Mouse (Mus musculus): ENCODE measurements at regions not wholly inside any gene's neighbourhood (a gene's known extent, or its start where the extent isn't known, plus 50 kb on each side); places are given as distances from the start of the nearest gene placed in this dataset.

DNA sequence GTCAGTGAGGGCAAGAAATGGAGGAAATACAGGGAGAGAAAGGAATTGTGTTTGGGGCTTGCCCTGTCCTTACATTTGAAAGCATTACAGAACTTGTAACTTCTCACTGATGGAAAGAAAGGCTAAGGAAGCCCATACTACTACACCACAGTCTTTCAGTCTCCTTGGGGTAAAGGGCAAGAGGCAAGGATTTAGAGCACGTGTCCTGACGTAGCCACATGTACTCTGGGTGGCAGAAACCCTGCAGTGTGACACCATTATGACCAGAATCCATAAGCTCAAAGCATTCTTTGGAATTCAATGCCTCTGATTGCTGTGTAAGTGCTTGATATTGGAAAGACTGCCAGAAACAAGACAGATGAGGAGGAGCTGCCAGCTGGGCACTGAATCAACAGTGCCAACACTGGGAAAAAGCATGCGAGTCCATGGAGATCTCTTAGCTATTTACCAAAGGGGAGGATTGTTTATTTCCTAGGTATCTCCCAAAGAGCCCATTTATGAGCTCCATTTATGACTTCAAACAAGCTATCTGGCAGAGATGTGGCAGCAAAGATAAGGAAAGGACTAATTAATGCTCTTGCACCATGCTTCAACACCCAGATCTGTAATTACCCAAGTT is 391.2 kb upstream of the Nt5c1b start:
- WGBS, result 51% methylated on average over 3 of the region's 3 CpGs
- ATAC-seq, result peak; percentile 90

GRCm38 (mm10) chr12:9979113-9979507 is 390.7 kb upstream of the Nt5c1b start:
- no peak for ATAC-seq
- Histone ChIP-seq H3K9me3 (ENCODE audit: control insufficient read depth, low read length) (no peaks in the 10 kb centered on the region), H3K36me3 (ENCODE audit: control insufficient read depth, insufficient read depth, low read length) (no peaks in the 10 kb centered on the region), H3K4me3 (ENCODE audit: low read length) (no peak overlapping the region), H3K9ac (ENCODE audit: low read depth, low read length) (no peak overlapping the region), H3K4me1 (ENCODE audit: control insufficient read depth, insufficient read depth, low read depth, low read length) (no peaks in the 10 kb centered on the region), H3K27ac (ENCODE audit: low read depth, low read length) (no peak overlapping the region), H3K27me3 (replicated peaks; ENCODE audit: control insufficient read depth, insufficient read depth, low read length) (no peaks in the 10 kb centered on the region), H3K4me2 (ENCODE audit: low read length) (no peak overlapping the region)
- 69% methylated on average over 1 of the region's 1 CpGs for WGBS

More for the DNA sequence above, 391.2 kb upstream of the Nt5c1b start:
- no peaks in the 10 kb centered on the region for H3K36me3 ChIP-seq (ENCODE audit: control insufficient read depth, insufficient read depth, low read length)
- H3K4me3 ChIP-seq (ENCODE audit: low read length), result no peak overlapping the region
- H3K9ac ChIP-seq (ENCODE audit: low read depth, low read length), result no peak overlapping the region
- no peaks in the 10 kb centered on the region for H3K4me1 ChIP-seq (ENCODE audit: control insufficient read depth, insufficient read depth, low read depth, low read length)
- no peak overlapping the region for H3K27ac ChIP-seq (ENCODE audit: low read depth, low read length)
- no peaks in the 10 kb centered on the region for H3K27me3 ChIP-seq (replicated peaks; ENCODE audit: control insufficient read depth, insufficient read depth, low read length)
- H3K9me3 ChIP-seq (ENCODE audit: control insufficient read depth, low read length), result no peaks in the 10 kb centered on the region
- no peak overlapping the region for H3K4me2 ChIP-seq (ENCODE audit: low read length)

DNA sequence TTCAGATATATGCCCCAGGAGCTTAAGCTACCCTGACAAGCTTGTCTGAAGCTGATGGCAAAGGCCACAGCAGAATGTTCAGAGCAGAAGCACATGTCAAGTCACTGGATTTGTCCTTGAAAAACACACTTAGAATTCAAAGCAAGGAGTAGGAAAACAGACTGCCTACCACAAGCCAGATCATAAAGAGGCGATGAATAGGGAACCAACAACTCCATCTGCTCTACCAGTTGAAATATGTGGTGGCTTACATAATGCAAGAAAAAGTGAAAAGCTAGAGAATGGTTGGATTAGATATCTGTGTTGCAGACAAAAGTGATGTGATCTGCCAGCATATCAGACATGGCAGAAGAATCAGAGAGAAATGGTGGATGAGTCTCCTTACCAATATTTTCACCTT is 378.5 kb upstream of the Nt5c1b start:
- 81% methylated on average over 1 of the region's 1 CpGs for WGBS
- Histone ChIP-seq H3K4me3 (ENCODE audit: low read length) (no peak overlapping the region), H3K27ac (ENCODE audit: low read depth, low read length) (no peak overlapping the region), H3K27me3 (replicated peaks; ENCODE audit: control insufficient read depth, insufficient read depth, low read length) (no peaks in the 10 kb centered on the region), H3K4me2 (ENCODE audit: low read length) (no peak overlapping the region), H3K36me3 (ENCODE audit: control insufficient read depth, insufficient read depth, low read length) (no peaks in the 10 kb centered on the region), H3K9me3 (ENCODE audit: control insufficient read depth, low read length) (no peaks in the 10 kb centered on the region), H3K4me1 (ENCODE audit: control insufficient read depth, insufficient read depth, low read depth, low read length) (no peaks in the 10 kb centered on the region), H3K9ac (ENCODE audit: low read depth, low read length) (no peak overlapping the region)
- no peak for ATAC-seq

- ATAC-seq, result no peak
- Histone ChIP-seq H3K9me3 (ENCODE audit: control insufficient read depth, low read length) (no peaks in the 10 kb centered on the region), H3K27ac (ENCODE audit: low read depth, low read length) (no peak overlapping the region), H3K9ac (ENCODE audit: low read depth, low read length) (no peak overlapping the region), H3K4me2 (ENCODE audit: low read length) (no peak overlapping the region), H3K27me3 (replicated peaks; ENCODE audit: control insufficient read depth, insufficient read depth, low read length) (no peaks in the 10 kb centered on the region), H3K36me3 (ENCODE audit: control insufficient read depth, insufficient read depth, low read length) (no peaks in the 10 kb centered on the region), H3K4me1 (ENCODE audit: control insufficient read depth, insufficient read depth, low read depth, low read length) (no peaks in the 10 kb centered on the region), H3K4me3 (ENCODE audit: low read length) (no peak overlapping the region)
- WGBS, result 86% methylated on average over 3 of the region's 3 CpGs
Observed at GRCm38 (mm10) chr12:9995670-9996069, 374.1 kb upstream of the Nt5c1b start.

GRCm38 (mm10) chr12:9996455-9997189 is 373.2 kb upstream of the Nt5c1b start:
- H3K9ac ChIP-seq (ENCODE audit: low read depth, low read length), result no peak overlapping the region
- H3K27ac ChIP-seq (ENCODE audit: low read depth, low read length), result no peak overlapping the region
- H3K27me3 ChIP-seq (replicated peaks; ENCODE audit: control insufficient read depth, insufficient read depth, low read length), result no peaks in the 10 kb centered on the region
- H3K9me3 ChIP-seq (ENCODE audit: control insufficient read depth, low read length), result no peaks in the 10 kb centered on the region
- H3K4me1 ChIP-seq (ENCODE audit: control insufficient read depth, insufficient read depth, low read depth, low read length), result no peaks in the 10 kb centered on the region
- H3K4me2 ChIP-seq (ENCODE audit: low read length), result no peak overlapping the region
- ATAC-seq, result no peak
- H3K36me3 ChIP-seq (ENCODE audit: control insufficient read depth, insufficient read depth, low read length), result no peaks in the 10 kb centered on the region
- 79% methylated on average over 5 of the region's 5 CpGs for WGBS
- H3K4me3 ChIP-seq (ENCODE audit: low read length), result no peak overlapping the region

DNA sequence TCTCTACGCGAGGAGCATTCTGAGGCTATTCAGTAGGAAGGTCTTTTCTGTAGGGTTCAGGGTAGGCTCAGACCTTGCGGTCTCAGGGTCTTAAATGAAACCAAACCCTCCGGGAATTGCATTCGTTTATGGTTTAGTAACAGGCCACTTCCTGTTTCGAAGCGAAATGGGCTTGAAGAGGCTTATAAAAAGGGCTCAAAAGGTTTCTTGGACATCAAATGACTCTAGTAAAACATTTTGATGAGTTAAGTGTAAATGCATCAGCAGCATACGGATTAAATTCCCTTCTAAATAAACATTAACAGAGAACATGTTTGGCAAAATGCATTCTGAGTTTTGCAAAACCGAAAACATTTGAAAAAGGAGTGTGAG is 372.6 kb upstream of the Nt5c1b start:
- no peaks in the 10 kb centered on the region for H3K36me3 ChIP-seq (ENCODE audit: control insufficient read depth, insufficient read depth, low read length)
- H3K27ac ChIP-seq (ENCODE audit: low read depth, low read length), result no peak overlapping the region
- 83% methylated on average over 9 of the region's 9 CpGs for WGBS
- no peaks in the 10 kb centered on the region for H3K4me1 ChIP-seq (ENCODE audit: control insufficient read depth, insufficient read depth, low read depth, low read length)
- H3K4me3 ChIP-seq (ENCODE audit: low read length), result no peak overlapping the region
- no peaks in the 10 kb centered on the region for H3K27me3 ChIP-seq (replicated peaks; ENCODE audit: control insufficient read depth, insufficient read depth, low read length)
- no peaks in the 10 kb centered on the region for H3K9me3 ChIP-seq (ENCODE audit: control insufficient read depth, low read length)
- H3K4me2 ChIP-seq (ENCODE audit: low read length), result no peak overlapping the region
- no peak overlapping the region for H3K9ac ChIP-seq (ENCODE audit: low read depth, low read length)
- no peak for ATAC-seq

DNA sequence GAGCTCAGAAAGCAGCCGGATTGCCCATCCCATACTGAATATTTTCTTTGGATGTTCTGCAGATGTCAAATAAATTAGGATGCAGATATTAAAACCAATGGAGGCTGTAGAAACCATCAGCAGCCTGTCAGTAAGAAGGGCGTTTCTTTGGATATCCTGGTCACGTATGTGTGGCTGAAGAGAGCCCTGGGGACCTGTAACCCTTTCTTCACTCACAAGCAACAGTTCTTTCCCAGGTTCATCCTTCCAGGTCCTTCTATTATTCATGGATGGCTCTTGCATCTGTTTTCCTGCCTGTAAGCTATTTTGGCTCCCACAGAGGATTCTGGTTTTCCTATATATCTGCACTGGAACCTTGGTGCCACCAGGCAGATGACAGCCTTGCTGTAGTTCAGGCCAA is 372.2 kb upstream of the Nt5c1b start:
- ATAC-seq, result no peak
- H3K36me3 ChIP-seq (ENCODE audit: control insufficient read depth, insufficient read depth, low read length), result no peaks in the 10 kb centered on the region
- no peaks in the 10 kb centered on the region for H3K4me1 ChIP-seq (ENCODE audit: control insufficient read depth, insufficient read depth, low read depth, low read length)
- no peaks in the 10 kb centered on the region for H3K9me3 ChIP-seq (ENCODE audit: control insufficient read depth, low read length)
- no peak overlapping the region for H3K4me3 ChIP-seq (ENCODE audit: low read length)
- no peak overlapping the region for H3K27ac ChIP-seq (ENCODE audit: low read depth, low read length)
- no peaks in the 10 kb centered on the region for H3K27me3 ChIP-seq (replicated peaks; ENCODE audit: control insufficient read depth, insufficient read depth, low read length)
- WGBS, result 72% methylated on average over 3 of the region's 3 CpGs
- no peak overlapping the region for H3K4me2 ChIP-seq (ENCODE audit: low read length)
- no peak overlapping the region for H3K9ac ChIP-seq (ENCODE audit: low read depth, low read length)

DNA sequence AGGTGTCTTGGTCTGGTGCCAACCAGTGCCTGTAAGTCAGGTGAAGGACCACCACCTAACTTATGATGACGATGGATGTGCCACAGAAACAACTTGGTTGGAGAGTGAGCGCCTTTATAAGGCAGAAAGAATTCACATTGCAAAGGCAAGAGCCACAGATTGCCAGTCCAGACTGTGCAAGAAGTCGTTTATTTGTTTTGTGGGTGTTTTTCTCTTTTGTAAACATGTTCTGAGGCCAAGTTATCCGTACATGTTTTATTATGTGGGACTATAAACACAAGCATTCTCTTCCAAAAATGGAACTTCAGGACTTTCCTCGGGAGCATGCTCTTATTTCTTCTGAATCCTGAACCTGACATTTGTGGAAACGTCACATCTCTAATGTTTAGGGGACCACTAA is 369.8 kb upstream of the Nt5c1b start:
- no peak overlapping the region for H3K9ac ChIP-seq (ENCODE audit: low read depth, low read length)
- H3K4me3 ChIP-seq (ENCODE audit: low read length), result no peak overlapping the region
- no peak overlapping the region for H3K27ac ChIP-seq (ENCODE audit: low read depth, low read length)
- H3K36me3 ChIP-seq (ENCODE audit: control insufficient read depth, insufficient read depth, low read length), result no peaks in the 10 kb centered on the region
- WGBS, result 86% methylated on average over 6 of the region's 6 CpGs
- no peaks in the 10 kb centered on the region for H3K4me1 ChIP-seq (ENCODE audit: control insufficient read depth, insufficient read depth, low read depth, low read length)
- H3K9me3 ChIP-seq (ENCODE audit: control insufficient read depth, low read length), result no peaks in the 10 kb centered on the region
- ATAC-seq, result no peak
- no peak overlapping the region for H3K4me2 ChIP-seq (ENCODE audit: low read length)
- H3K27me3 ChIP-seq (replicated peaks; ENCODE audit: control insufficient read depth, insufficient read depth, low read length), result no peaks in the 10 kb centered on the region

DNA sequence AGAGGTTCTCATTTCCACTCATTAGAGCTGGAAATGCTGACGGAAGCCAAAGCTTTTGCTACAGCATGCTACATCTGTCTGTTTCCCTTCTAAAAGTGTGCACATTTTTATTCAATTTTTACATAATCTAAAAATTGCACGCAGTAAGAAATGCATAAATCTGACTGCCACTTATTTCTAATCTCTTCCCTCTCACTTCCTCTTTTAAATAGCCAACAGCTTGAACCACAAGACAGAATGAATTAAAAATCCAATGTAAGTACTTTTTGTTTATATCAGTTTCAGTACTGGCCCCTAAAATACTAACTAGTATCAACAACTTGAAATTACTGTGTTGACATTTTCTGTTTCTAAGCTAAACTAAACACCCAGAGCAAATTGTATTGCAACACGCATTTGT is 361.3 kb upstream of the Nt5c1b start:
- H3K4me2 ChIP-seq (ENCODE audit: low read length), result no peak overlapping the region
- H3K27me3 ChIP-seq (replicated peaks; ENCODE audit: control insufficient read depth, insufficient read depth, low read length), result no peaks in the 10 kb centered on the region
- H3K4me1 ChIP-seq (ENCODE audit: control insufficient read depth, insufficient read depth, low read depth, low read length), result no peaks in the 10 kb centered on the region
- no peak for ATAC-seq
- H3K4me3 ChIP-seq (ENCODE audit: low read length), result no peak overlapping the region
- H3K36me3 ChIP-seq (ENCODE audit: control insufficient read depth, insufficient read depth, low read length), result no peaks in the 10 kb centered on the region
- no peaks in the 10 kb centered on the region for H3K9me3 ChIP-seq (ENCODE audit: control insufficient read depth, low read length)
- WGBS, result 80% methylated on average over 3 of the region's 3 CpGs
- H3K9ac ChIP-seq (ENCODE audit: low read depth, low read length), result no peak overlapping the region
- H3K27ac ChIP-seq (ENCODE audit: low read depth, low read length), result no peak overlapping the region

All from hindbrain, embryonic 16.5 days (tissue).